Mouse (Mus musculus): ENCODE data around the gene Lkaaear1. TPM values are rescaled to one million over a fixed set of nuclear protein-coding genes. Genes with fewer than 3 reads are reported as not detected.

The Lkaaear1 gene
- not detected for polyA plus RNA-seq (2015; fragmentation: Illumina TruSeq; extraction: RNeasy Lipid Tissue Mini Kit (QIAGEN cat#74804); ENCODE audit: insufficient read depth, low replicate concordance)

GRCm38 (mm10) chr2:181698241-181698640, at the start of gene Lkaaear1:
Gene Lkaaear1 (minus strand): TSS chr2:181698442.

GRCm38 (mm10) chr2:181714903-181715326, 16.7 kb upstream of the Lkaaear1 start, which contains the start of gene Oprl1:
Gene Oprl1 (plus strand): TSS chr2:181715016.

GRCm38 (mm10) chr2:181693339-181694280, 4.6 kb downstream of the Lkaaear1 start, which contains the start of gene Rgs19:
Gene Rgs19 (minus strand): TSS chr2:181693977.

DNA sequence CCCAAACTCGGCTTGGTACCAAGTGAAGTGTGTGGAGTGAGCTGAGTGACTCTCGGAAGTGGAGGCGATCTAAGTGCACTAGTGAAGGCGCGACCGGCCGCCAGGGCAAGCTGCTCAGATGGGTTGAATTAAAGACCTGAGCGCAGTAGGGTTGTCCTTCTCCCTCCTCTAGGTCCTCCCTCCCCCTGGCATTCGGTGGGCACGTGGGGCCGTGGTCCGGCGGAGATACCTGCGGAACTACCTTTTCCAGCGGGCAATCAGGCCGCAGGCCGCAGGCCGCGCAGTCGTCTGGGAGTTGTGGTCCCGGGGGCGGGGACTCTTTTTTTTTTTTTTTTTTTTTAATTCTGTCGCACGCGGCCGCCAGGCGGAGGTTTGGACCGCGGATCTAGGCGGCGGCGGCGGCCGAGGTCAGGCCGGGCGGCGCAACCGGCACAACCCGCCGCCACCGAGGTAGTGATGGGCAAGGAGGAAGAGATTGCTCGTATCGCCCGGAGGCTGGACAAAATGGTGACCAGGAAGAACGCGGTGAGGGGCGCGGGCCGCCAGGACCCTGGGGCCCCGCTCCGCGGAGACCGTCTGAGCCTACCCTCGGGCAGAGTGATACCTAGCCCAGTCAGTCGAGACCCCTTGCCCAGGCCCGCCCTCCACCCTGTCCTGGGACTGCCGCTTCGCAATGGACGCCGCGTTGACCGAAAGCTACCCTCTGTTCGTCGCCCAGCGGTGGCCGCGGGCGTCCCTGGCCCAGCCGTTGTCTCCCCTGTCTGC, 18.1 kb downstream of the Lkaaear1 start, which contains the start of gene Tcea2:
TSS of gene Tcea2 (plus strand) at position 360 of the 765 bp plus-strand sequence.

GRCm38 (mm10) chr2:181671326-181671725, 26.9 kb downstream of the Lkaaear1 start, which contains the start of gene Sox18:
Gene Sox18 (minus strand): TSS chr2:181671640.

GRCm38 (mm10) chr2:181656734-181657133, 41.5 kb downstream of the Lkaaear1 start, which contains the start of gene Gm29797:
Gene Gm29797 (plus strand): TSS chr2:181657034.

Other genes starting within 250 kb of the Lkaaear1 start
- gene Zbtb46, start 239.0 kb downstream of the Lkaaear1 start, polyA plus RNA-seq (2015; fragmentation: Illumina TruSeq; extraction: RNeasy Lipid Tissue Mini Kit (QIAGEN cat#74804); ENCODE audit: insufficient read depth, low replicate concordance) = 23.9 TPM
- 0.26 TPM for gene Abhd16b, start 205.2 kb downstream of the Lkaaear1 start, polyA plus RNA-seq (2015; fragmentation: Illumina TruSeq; extraction: RNeasy Lipid Tissue Mini Kit (QIAGEN cat#74804); ENCODE audit: insufficient read depth, low replicate concordance)
- 59.1 TPM for gene Tpd52l2, start 201.3 kb downstream of the Lkaaear1 start, polyA plus RNA-seq (2015; fragmentation: Illumina TruSeq; extraction: RNeasy Lipid Tissue Mini Kit (QIAGEN cat#74804); ENCODE audit: insufficient read depth, low replicate concordance)
- gene Dnajc5, start 178.0 kb downstream of the Lkaaear1 start, polyA plus RNA-seq (2015; fragmentation: Illumina TruSeq; extraction: RNeasy Lipid Tissue Mini Kit (QIAGEN cat#74804); ENCODE audit: insufficient read depth, low replicate concordance) = 92.0 TPM
- 146 TPM for gene Uckl1, start 113.5 kb downstream of the Lkaaear1 start, polyA plus RNA-seq (2015; fragmentation: Illumina TruSeq; extraction: RNeasy Lipid Tissue Mini Kit (QIAGEN cat#74804); ENCODE audit: insufficient read depth, low replicate concordance)
- gene Prpf6, start 106.6 kb downstream of the Lkaaear1 start, polyA plus RNA-seq (2015; fragmentation: Illumina TruSeq; extraction: RNeasy Lipid Tissue Mini Kit (QIAGEN cat#74804); ENCODE audit: insufficient read depth, low replicate concordance) = 52.3 TPM
- gene Zfp512b, start 105.6 kb downstream of the Lkaaear1 start, polyA plus RNA-seq (2015; fragmentation: Illumina TruSeq; extraction: RNeasy Lipid Tissue Mini Kit (QIAGEN cat#74804); ENCODE audit: insufficient read depth, low replicate concordance) = 25.9 TPM
- gene Samd10, start 99.2 kb downstream of the Lkaaear1 start, polyA plus RNA-seq (2015; fragmentation: Illumina TruSeq; extraction: RNeasy Lipid Tissue Mini Kit (QIAGEN cat#74804); ENCODE audit: insufficient read depth, low replicate concordance) = 15.6 TPM
- gene Gm29797, start 41.4 kb downstream of the Lkaaear1 start, polyA plus RNA-seq (2015; fragmentation: Illumina TruSeq; extraction: RNeasy Lipid Tissue Mini Kit (QIAGEN cat#74804); ENCODE audit: insufficient read depth, low replicate concordance) = not detected
- 3.5 TPM for gene Sox18, start 26.8 kb downstream of the Lkaaear1 start, polyA plus RNA-seq (2015; fragmentation: Illumina TruSeq; extraction: RNeasy Lipid Tissue Mini Kit (QIAGEN cat#74804); ENCODE audit: insufficient read depth, low replicate concordance)
- gene Tcea2, start 18.1 kb downstream of the Lkaaear1 start, polyA plus RNA-seq (2015; fragmentation: Illumina TruSeq; extraction: RNeasy Lipid Tissue Mini Kit (QIAGEN cat#74804); ENCODE audit: insufficient read depth, low replicate concordance) = 21.4 TPM
- 175 TPM for gene Rgs19, start 4.5 kb downstream of the Lkaaear1 start, polyA plus RNA-seq (2015; fragmentation: Illumina TruSeq; extraction: RNeasy Lipid Tissue Mini Kit (QIAGEN cat#74804); ENCODE audit: insufficient read depth, low replicate concordance)
- 0.14 TPM for gene Oprl1, start 16.6 kb upstream of the Lkaaear1 start, polyA plus RNA-seq (2015; fragmentation: Illumina TruSeq; extraction: RNeasy Lipid Tissue Mini Kit (QIAGEN cat#74804); ENCODE audit: insufficient read depth, low replicate concordance)
- gene Myt1, start 64.9 kb upstream of the Lkaaear1 start, polyA plus RNA-seq (2015; fragmentation: Illumina TruSeq; extraction: RNeasy Lipid Tissue Mini Kit (QIAGEN cat#74804); ENCODE audit: insufficient read depth, low replicate concordance) = not detected
- gene Pcmtd2, start 139.4 kb upstream of the Lkaaear1 start, polyA plus RNA-seq (2015; fragmentation: Illumina TruSeq; extraction: RNeasy Lipid Tissue Mini Kit (QIAGEN cat#74804); ENCODE audit: insufficient read depth, low replicate concordance) = 79.8 TPM
- gene Polr3k, start 165.9 kb upstream of the Lkaaear1 start, polyA plus RNA-seq (2015; fragmentation: Illumina TruSeq; extraction: RNeasy Lipid Tissue Mini Kit (QIAGEN cat#74804); ENCODE audit: insufficient read depth, low replicate concordance) = 25.1 TPM